Mouse (Mus musculus) naive thymus-derived CD4-positive, alpha-beta T cell, adult 2 months (primary cell): Measurements from ENCODE around the gene Chn2.

Experiments
- DNase-seq: peaks from one replicate; pipeline ENCODE4 v3.0.0-alpha.2; 2011; ENCODE audit warnings: low read depth

Chn2 gene

DNA sequence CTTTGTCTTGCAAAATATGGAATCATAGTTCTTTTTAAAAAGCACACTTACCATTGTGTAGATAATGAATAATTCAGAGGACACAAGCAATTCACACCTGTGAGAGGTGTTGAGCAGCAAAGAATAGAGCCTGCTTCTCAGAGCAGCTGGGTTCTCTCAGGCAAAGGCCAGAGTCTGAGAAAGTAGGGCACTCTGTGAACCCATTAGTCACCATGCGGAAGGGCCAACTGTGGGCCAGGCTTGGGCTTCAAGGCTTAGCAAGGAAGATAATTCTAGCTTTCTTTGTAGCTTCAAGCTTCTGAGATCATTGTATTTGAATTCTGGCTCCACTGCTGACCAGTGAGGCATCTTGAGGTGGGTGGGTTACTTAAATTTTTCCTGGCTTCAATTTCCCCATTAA is 2.8 kb downstream of the Chn2 start:
- no peak for DNase-seq

DNA sequence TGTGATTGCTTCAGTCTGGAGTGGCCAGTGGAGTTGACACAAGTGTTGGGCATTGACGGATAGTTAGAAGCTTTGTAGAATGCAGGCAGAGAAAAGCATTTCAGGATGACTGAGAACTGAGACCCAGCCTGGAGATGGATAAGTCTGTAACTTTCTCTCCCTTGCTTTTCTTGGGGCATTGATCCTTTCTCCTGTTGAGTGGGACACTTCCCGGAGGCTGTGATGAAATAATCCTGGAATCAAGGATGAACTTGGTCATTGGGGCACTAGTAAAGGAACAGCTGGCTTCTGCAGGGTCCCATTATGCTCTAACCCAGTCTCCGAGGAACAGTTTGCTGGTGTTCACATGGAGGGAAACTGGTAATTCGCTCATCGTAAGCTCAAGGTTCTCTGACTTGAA is 4.2 kb downstream of the Chn2 start:
- no peak for DNase-seq

DNA sequence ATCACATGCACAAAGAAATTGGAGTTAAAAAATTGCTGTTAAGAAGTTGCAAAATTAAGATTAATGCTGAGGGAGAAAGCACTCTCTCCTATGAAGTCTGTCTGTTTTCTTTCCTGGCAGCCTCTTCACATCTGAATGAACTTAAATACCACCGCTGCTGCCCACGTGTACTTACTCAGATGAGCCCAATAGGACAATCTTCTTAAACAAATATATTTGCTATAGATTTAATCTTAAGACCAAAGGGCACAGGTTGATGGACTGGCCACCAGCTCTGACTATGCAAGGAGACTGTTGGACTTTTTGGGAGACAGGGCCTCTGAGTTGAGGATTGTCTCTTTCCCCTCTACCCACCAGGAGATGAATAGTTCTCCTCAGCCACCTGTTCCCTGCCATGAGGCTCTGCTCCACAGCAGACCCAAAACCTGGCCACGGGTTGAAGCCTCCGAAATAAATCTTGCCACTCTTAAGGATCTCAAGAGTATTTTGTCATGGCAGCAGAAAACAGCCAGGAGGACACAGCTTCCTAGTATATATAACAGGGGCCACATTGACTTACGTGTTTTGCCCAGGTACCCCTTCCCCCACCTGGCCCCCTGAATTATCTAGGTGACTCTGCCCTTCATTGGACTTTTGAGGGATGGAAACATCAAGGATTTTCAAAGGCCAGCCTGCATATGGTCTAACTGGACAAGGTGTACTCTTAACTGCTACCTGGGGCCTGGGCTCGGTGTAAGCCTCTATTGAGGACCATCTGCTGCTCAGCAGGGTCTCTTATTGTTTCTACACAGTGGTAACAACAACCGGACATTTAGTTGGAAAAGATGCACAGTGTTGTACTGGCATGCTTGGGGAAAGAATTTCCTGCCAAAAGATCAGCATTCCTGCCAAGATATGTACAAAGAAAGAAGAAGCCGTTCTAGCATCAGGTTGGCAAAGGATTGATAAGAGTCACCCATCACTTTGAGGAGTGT is 6.7 kb downstream of the Chn2 start:
- DNase-seq, result no peak

DNA sequence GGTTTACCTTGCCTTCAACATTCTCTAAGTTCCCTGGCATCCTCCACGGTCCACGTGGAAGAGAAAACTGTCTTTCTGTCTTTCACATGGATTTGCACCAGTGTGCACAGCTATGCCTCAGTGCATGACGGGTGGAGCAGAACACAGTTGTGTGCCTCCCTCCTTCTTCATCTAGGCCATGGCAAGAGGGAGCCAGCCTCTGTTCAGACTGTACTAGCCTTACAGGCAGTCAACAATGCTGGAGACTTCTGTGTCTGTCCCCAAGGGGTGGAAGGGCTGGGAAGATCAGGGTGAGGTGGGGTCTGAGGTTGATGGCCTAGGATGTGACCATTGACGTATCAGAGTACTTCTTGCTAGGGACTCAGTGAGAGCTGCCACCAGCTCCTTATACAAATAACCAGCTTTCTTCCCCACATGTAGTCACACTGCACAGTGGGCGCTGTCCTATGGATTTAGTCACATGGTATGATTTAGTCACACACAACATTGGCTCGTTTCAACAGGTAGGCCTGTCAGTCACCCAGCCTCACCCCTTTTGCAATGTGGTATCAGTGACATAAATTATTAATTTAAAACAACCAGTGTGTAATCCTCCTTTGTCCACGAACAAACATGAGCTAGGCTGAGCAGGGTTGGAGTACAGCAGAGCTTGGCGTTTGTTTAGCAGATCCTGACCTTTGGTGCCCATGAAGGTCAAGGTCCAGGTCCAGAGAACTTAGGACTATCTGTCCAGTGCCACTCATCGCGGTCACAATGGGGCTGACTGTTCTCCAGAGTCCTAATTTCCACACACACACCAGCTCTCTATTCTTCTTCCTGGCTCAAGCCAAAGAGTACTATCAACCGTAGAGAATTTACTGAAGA is 7.8 kb downstream of the Chn2 start:
- DNase-seq, result no peak

DNA sequence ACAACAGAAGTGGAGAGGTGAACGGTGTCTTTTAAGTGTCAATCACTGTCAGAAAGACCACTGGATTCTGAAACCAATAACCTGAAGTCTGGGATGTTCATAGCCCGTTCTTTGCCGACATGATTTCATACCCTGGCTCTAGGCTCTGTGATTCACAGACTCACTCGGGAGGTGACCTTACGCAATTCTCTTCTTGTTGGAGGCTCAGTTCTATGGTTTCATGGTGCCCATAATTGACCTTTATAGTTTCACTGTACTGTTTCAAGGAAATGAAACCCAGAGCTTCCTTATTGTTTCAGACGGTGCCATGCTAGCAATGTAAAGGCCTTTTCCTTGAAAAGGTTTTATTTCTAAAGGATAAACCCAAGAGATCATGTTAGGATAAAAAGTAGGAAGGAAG is 9.4 kb downstream of the Chn2 start:
- no peak for DNase-seq

DNA sequence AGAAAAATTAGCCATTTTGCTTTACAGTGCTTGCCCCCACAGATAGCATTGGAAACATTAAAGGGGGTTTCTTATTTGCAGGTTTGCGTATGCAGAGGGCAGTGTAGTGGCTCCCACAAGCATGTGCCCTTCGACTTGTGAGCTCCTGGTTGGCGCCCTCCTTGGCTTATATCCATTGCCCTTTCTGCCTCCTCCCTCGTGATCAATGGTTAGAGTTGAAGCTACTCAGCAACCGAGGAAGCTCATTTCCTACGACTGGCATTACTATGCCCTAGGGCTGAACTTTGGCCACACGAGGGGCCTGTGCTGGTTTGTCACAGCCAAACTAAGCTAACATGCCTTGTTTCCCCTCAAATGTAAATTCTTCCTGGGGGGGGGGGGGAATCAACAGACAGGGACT is 11.8 kb downstream of the Chn2 start:
- no peak for DNase-seq

DNA sequence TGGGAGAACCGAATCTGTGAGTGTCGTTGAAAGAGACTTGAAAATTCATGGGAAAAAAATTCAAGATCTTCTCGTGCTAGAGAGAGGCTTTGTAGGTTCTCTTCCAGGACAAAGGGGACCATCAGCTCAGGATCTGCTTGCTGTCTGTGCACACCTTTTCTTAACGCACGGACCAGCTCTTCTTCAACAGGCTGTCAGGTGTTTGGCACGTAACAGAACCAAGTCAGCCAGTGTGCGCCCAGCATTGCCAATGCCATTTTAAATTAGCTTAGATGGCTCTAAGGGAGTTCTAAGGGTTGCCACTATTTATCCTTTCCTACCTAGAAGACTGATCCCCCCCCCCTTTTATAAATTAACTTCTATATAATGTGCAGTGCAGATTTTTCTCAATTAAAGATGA is 12.8 kb downstream of the Chn2 start:
- no peak for DNase-seq

DNA sequence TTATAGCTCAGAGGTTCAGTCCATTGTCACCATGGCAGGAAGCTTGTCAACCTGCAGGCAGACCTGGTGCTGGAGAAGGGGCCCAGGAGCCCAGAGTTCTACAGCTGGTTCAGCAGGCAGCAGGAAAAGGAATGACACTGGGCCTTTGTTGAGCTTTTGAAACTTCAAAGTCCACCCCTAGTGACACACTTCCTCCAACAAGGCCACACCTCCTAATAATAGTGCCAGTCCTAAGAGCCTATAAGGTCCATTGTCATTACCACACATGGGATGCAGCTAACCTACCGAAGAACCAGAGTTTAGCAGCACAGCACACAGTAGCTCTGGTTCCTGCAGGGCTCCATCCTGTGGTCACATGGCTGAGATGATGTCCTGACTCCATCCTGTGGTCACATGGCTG is 13.3 kb downstream of the Chn2 start:
- DNase-seq, result no peak

DNA sequence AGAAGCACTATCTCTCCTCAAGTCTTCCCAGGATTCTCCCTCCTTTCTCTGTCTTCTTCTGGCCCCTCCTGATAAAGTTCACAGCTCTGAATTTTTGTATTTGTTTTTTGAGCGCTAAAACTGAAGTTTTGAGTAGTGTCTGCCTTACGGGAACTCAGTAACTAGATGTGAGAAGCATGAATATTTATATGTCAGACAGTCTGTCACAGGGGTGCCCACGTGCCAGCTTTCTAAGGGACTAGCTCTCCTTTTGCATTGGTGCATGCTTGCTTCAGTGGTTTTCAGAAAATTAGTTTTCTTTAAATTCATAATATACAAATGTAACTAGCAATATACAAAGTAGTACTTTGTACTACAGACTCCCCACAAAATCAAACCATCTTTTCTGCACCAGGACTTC is 14.0 kb downstream of the Chn2 start:
- DNase-seq, result no peak

DNA sequence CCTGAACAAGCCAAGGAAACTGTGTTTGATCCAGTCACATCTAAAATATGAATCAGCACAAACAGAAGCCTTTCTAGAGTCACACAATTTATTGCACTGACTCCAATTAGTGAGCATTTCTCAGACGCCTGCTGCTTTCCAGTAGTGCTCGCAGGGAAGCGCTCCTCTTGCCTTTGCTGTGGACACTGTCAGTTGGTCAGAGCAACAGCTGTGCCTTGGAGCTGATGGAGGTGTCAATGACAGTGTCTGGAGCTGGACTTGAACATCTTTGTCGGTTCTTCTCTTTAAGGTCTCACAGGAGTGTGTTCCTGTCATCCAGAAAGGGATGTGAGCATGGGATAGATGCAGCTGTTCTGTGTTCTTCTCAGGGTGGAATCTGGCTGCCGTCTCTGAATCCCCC is 16.0 kb downstream of the Chn2 start:
- no peak for DNase-seq

DNA sequence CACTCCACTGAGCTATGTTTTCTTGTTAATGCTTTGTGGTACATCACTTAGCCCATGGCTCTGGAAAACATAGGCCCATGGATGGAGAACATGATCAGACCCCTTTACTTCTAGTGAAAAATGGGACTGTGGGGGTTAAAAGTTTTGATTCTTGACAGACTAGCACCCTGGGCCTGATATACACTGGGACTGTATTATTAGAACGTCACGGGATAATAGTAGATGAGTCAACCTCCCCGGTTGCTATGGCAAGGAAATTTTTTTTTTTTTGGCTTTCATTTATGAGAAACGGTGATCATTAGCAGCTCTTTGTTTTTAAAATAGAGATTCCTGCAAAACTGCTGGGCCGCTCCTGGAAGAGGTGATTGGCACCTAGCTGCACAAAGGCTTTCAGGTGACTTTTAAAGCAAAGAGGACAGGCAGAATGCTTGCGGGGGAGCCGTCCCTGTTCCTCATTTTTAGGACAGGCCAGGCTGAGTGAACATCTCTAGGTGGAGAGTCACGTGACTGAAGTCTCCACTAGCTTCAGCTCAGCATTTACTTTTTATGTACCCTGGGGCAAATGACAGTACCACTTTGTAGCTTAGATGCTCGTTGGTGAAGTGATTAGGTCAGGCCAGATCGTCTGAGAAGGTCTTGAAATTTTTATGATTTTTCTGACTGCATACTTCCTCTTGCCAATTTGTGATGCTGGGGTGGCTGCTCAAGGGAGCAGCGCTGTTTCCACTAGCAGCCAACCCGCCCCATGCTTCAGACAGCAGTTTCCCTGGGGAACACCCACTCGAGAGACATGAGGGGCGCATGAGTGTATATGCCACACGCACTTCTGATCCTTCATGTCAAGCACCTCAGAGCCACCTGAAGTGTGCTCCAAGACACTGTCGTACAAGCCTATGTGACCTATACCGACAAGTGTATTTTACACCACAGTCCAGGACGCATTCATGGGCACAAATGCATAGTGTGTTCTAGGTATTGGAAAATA is 17.5 kb downstream of the Chn2 start:
- DNase-seq, result no peak

DNA sequence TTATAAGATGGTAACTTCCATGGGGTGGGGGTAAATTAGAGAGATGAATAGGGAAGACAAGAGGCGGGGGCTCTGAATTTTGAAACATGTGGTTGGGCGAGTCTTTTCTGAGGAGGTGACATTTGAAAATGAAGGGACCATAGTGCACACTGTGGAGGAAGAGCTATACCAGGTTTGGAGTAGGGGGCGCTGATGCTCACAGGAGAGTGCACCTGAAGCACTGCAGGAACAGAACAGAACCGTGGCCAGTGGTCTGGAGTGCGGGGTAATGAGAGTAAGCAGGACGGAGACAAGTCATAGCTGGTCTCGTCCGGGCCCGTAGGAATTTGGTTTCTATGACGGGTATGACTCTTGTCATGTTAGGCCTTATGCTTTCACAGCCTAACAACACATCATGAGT is 18.3 kb downstream of the Chn2 start:
- no peak for DNase-seq

DNA sequence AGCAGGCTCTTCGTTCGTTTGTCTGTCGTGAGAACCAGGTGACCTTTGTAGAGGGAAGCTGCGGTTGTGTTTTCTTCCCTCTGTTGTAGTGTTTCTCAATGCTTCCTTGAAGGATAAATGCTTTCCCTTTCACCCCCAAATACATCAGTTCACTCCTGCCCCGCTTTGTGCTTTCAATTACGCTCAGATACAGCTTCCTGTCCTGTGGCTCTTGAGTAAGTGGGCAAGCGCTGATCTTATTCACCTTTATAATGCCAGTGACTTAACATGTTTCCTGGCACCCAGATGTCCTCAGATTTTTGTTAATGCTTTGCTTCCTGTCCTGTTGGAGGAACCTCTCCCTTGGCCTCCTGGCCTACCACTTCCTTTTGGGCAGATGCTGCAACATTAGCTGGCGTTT is 19.5 kb downstream of the Chn2 start:
- no peak for DNase-seq

DNA sequence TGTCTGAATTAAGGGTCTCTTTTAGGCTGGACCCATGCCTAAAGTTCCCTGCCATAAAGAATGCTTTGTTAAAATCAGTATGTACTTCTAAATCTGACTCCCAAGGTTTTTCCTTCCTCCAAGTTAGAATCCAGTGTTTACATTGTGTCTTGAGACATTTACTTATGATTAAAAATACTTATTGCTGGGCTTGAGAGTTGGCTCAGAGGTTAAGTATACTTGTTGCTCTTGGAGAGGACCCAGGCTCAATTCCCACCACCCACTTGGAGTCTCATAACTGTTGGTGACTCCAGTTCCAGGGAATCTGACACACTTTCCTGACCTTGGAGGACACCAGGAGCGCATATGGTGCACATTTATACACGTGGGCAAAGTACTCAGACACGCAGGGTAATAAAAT is 20.9 kb downstream of the Chn2 start:
- DNase-seq, result no peak

DNA sequence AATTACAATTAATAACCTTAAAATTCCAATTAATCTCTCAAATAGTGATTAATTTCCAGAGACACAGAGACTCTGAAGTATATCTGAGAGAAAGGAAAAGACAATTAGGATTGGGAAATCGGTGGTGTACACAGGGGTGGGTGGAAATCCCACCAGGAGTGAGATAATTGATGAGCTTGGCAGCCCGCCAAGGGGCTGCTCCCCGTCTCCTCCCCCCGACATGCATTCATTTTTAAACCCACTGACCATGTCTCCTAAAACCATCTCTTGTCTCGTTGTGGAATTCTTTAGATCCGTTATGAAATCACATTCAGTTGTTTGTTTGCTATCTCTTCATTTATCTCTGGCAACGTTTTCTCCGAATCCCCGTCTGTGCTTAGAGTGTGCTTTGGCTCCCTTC is 22.0 kb downstream of the Chn2 start:
- DNase-seq, result no peak

DNA sequence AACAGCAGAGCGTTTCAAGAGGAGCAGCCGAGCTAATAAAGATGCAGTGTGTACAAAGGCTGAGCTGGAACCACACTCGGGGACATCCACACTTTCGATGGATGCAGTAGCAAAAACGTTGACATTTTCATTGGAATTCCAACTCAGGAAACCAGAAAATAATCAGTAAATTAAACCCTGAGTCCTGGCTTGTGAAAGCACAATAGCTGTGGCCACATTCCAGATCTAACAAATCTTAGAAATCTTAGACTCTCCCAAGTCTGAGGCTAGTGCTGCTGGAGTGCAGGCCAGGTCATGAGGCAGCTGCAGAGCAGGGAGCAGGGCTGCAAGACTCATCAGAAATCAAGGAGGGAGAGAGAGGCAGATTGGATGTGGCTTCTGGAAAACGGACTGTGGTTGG is 24.5 kb downstream of the Chn2 start:
- DNase-seq, result no peak

DNA sequence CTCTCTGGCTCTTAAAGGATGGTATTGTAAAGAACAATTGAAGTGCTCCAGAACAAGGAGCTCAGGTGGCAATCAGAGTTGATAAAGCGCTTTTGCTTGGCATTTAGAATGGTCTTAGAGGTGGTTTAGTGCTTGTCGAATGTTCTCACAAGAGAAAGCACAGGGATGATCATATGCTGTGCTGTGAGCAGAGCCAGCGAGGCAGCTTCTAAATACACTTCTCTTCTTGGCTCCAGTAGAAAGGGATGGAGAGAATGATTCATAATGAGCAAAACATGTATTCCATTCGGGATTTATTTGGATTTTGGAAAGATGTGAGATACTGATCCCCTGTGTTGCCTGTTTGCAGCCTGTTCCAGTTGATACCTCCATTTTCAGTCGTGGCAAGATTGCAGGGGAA is 28.0 kb downstream of the Chn2 start:
- no peak for DNase-seq

DNA sequence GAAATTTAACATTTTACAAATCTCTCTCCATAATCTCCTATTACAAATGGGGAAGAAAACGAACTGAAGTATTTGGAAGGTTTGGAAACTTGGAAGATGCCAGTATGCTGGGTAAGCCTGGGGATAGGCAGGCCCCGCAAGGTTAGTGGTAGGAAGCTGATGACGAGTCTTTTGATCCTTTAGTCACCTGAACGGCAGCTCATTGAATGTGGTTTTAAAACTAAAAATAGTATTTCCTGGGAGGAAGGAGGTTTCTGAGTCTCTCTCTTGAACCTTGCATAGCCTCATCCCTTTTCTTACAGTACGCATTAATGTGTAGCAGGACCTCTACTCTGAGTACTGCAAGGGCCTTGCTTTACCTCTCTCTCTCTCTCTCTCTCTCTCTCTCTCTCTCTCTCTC is 29.5 kb downstream of the Chn2 start:
- peak; percentile 61 for DNase-seq

DNA sequence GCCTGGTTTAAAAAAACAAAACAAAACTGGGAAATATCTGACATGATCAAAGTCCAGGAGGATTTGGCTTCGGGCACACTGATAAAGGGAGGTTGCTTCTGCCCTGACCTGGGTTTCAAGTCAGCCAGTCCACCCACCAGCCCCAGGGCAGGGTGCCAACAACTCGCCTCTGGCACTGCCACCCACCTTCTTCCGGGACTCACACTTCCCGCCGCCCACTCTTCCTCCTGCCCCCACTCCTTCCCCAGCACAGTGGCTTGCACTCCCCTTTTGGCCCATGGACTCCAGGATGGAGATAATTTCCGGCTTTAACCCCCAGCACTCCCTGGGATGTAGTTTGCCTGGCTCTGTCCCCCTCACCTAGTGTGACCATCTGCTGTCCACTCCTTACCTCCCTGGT is 31.4 kb downstream of the Chn2 start:
- DNase-seq, result no peak

DNA sequence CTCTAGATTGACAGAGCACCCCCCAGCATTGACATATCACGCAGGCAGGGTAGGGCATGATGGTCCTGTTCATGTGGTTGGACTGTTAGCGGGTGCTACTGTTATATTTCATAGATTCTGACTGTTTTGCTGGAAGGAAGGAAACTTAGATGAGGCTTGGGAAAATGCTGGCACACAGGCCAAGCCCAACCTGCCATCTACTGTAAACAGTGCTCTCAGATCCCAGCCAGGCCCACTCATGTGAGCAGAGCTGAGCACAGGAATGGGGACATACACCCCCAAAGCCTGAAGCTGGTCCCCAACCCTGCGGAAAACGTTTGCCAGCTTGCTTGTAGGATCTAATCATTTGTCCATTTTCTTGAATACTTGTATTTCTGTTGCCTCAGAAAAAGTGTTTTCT is 32.1 kb downstream of the Chn2 start:
- no peak for DNase-seq

DNA sequence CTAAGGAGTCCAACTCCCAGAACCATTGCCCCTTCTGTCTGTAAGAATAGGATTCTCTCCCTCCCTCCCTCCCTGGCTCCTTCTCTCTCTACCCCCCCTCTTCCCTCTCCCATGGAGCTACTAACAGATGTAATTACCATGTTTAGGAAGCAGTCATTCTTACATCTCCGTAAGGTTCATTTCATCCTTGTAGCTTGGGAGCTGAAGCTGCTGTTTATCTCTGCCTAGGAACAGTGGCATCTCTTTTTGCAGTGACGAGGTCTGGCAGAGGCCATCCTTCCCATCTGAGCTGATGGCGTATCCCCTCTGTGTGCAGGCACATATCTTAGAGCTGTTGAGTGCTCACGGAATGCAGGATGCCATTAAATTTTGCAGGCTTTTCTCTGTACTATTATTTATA is 35.1 kb downstream of the Chn2 start:
- DNase-seq, result no peak

DNA sequence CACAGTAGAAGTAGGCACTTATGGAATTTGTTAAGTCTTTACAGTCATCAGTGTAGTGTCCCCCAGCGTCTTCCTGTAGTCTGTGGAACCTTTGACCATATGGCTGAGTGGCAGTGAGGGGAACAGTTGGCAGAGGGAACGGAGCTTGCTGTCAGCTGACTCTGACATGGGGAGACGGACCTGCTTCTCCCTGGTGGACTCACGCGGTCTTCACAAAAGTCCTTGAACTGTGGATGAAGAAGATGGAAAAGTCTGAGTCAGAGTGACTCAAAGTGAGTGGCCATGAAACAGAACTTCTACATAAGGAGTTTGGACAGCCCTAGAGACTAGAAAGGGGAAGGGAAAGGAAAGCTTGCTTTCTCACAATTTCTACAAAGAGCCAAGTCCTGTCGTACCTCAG is 36.1 kb downstream of the Chn2 start:
- no peak for DNase-seq
